ENCODE assay signal across 24 mouse cellular contexts in the genomic region with DNA sequence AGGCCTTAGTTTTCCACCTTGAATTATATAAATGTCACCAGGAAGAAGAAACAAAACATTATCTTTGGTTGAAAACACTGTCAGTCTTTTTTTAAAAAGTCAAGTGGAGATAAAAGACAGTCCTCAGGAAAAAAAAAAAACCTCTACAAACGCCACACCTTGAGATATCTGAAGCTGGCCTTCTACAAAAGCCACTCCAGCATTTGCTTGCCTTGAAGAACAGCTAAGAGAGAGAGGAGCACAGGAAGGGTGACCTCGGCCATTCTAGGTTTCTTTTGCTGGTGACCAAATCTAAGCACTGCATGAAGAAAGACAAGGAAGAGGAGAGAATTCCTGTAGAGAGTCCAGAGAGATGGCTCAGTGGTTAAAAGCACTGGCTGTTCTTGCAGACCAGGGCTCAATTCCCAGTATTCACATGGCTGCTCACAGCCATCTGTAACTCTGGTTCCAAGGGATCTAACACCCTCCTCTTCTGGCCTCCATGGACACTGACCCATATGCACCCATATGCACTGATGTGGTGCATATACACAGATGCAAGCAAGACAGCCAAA.
DNase-seq lines count a peak whose midpoint lies in the region; ATAC-seq and TF ChIP-seq lines count a peak whose summit lies in the region.
"Had no signal": no experiment of that assay in that cellular context is flagged by ENCODE, and none has a peak within 500 bp of the region (broad histone marks: within the 10 kb centered on the region; RNA-seq: fewer than 3 reads in every experiment).

No protein-coding gene starts in this region.

- TF ChIP-seq CTCF in intestine, postnatal 0 days (IDR thresholded peaks at IDR 0.05; ENCODE audit: low read depth): no peak
- TF ChIP-seq CTCF in CH12.LX (conservative IDR thresholded peaks at IDR 0.05 in 1 of 2, IDR thresholded peaks at IDR 0.05 in 1 of 2; ENCODE audit: low read depth in 2 of 2, low read length in 2 of 2): no peak

- H3K4me3 ChIP-seq in intestine, embryonic 14.5 days (ENCODE audit: low read depth, low read length): no peak overlapping the region
- no peak overlapping the region for H3K4me3 ChIP-seq in intestine, postnatal 0 days (ENCODE audit: low read depth, low read length)
- H3K4me3 ChIP-seq in CH12.LX (replicated peaks in 1 of 3; ENCODE audit: low read depth in 2 of 3, low read length in 2 of 3, poor library complexity in 1 of 3): no peak overlapping the region
- no peak overlapping the region for H3K4me3 ChIP-seq in macrophage (ENCODE audit: inconsistent target)
- no peak overlapping the region for H3K4me3 ChIP-seq in hindbrain, embryonic 10.5 days
- H3K4me3 ChIP-seq: embryonic facial prominence, embryonic 10.5 days; embryonic facial prominence, embryonic 13.5 days; erythroblast, embryonic 14.5 days; forebrain, embryonic 12.5 days; forebrain, embryonic 15.5 days had no signal

- no peaks in the 10 kb centered on the region for H3K27me3 ChIP-seq in intestine, embryonic 14.5 days (replicated peaks; ENCODE audit: control insufficient read depth, insufficient read depth, low read length)
- H3K27me3 ChIP-seq in intestine, postnatal 0 days (replicated peaks; ENCODE audit: control insufficient read depth, insufficient read depth, low read length): no peaks in the 10 kb centered on the region
- no peaks in the 10 kb centered on the region for H3K27me3 ChIP-seq in CH12.LX (replicated peaks)
- no peaks in the 10 kb centered on the region for H3K27me3 ChIP-seq in hindbrain, embryonic 10.5 days (ENCODE audit: insufficient read depth, poor library complexity, severe bottlenecking)
- H3K27me3 ChIP-seq: embryonic facial prominence, embryonic 13.5 days; forebrain, embryonic 12.5 days; forebrain, embryonic 15.5 days had no signal

- 0 out of 2 replicates have a peak overlapping the region, but pooled peaks have one; percentile 0 for H3K27ac ChIP-seq in intestine, embryonic 14.5 days (ENCODE audit: low read depth)
- no peak overlapping the region for H3K27ac ChIP-seq in intestine, postnatal 0 days (ENCODE audit: low read depth, low read length)
- H3K27ac ChIP-seq in CH12.LX (ENCODE audit: insufficient read depth, low read depth) (peak overlapping the region; percentile 94), macrophage (0 out of 2 replicates have a peak overlapping the region, but pooled peaks have one; percentile 4)
- H3K27ac ChIP-seq in hindbrain, embryonic 10.5 days: no peak overlapping the region
- H3K27ac ChIP-seq: forebrain, embryonic 12.5 days; forebrain, embryonic 15.5 days; hindbrain, embryonic 14.5 days; hindbrain, postnatal 0 days had no signal

- H3K4me1 ChIP-seq in intestine, embryonic 14.5 days (replicated peaks; ENCODE audit: control insufficient read depth, insufficient read depth, low read length): peaks cover 17% of the 10 kb centered on the region
- peaks cover under 1% of the 10 kb centered on the region for H3K4me1 ChIP-seq in intestine, postnatal 0 days (replicated peaks; ENCODE audit: control insufficient read depth, insufficient read depth, low read length)
- peaks cover 43 to 81% of the 10 kb centered on the region in 2 experiments for H3K4me1 ChIP-seq in CH12.LX (ENCODE audit: control insufficient read depth in 1 of 2, insufficient read depth in 2 of 2)
- peaks cover 23% of the 10 kb centered on the region for H3K4me1 ChIP-seq in hindbrain, embryonic 10.5 days (replicated peaks)

- WGBS in intestine, embryonic 14.5 days: 39% methylated on average over 2 of the region's 2 CpGs
- WGBS in intestine, postnatal 0 days: 35% methylated on average over 2 of the region's 2 CpGs
- WGBS in macrophage (ENCODE audit: missing documents): 87% methylated on average over 2 of the region's 2 CpGs
- WGBS in hindbrain, embryonic 10.5 days: 77% methylated on average over 2 of the region's 2 CpGs

- H3K9me3 ChIP-seq in intestine, embryonic 14.5 days (ENCODE audit: control insufficient read depth, low read length): no peaks in the 10 kb centered on the region
- no peaks in the 10 kb centered on the region for H3K9me3 ChIP-seq in intestine, postnatal 0 days (ENCODE audit: control insufficient read depth)
- H3K9me3 ChIP-seq in CH12.LX (replicated peaks; ENCODE audit: low read length): peaks cover 5% of the 10 kb centered on the region
- H3K9me3 ChIP-seq in hindbrain, embryonic 10.5 days: no peaks in the 10 kb centered on the region
- H3K9me3 ChIP-seq: embryonic facial prominence, embryonic 10.5 days; embryonic facial prominence, embryonic 13.5 days; forebrain, embryonic 12.5 days; forebrain, embryonic 15.5 days; G1E had no signal

- no peaks in the 10 kb centered on the region for H3K36me3 ChIP-seq in intestine, embryonic 14.5 days (ENCODE audit: control insufficient read depth, insufficient read depth, low read length)
- no peaks in the 10 kb centered on the region for H3K36me3 ChIP-seq in intestine, postnatal 0 days (ENCODE audit: control insufficient read depth, insufficient read depth)
- H3K36me3 ChIP-seq in CH12.LX (replicated peaks in 1 of 2; ENCODE audit: control insufficient read depth in 1 of 2, insufficient read depth in 1 of 2, low read length in 1 of 2) (no peaks in the 10 kb centered on the region), macrophage (ENCODE audit: inconsistent target) (no peaks in the 10 kb centered on the region)
- no peaks in the 10 kb centered on the region for H3K36me3 ChIP-seq in hindbrain, embryonic 10.5 days
- H3K36me3 ChIP-seq: embryonic facial prominence, embryonic 10.5 days; embryonic facial prominence, embryonic 13.5 days; forebrain, embryonic 12.5 days; forebrain, embryonic 15.5 days; G1E had no signal

- no peak for DNase-seq in intestine, embryonic 14.5 days (ENCODE audit: low spot score)
- DNase-seq in CH12.LX (ENCODE audit: extremely low read depth): no peak
- DNase-seq in gastrocnemius, adult 18-20 months (ENCODE audit: low spot score): no peak
- DNase-seq in hindbrain, embryonic 10.5 days (ENCODE audit: low spot score): no peak
- DNase-seq: adrenal gland, adult 2 months; adrenal gland, postnatal 14 days; cerebellum, adult 11 months; cerebellum, adult 2 months; cerebellum, adult 9-11 months; cerebellum, postnatal 36 days; embryo, embryonic 11 days; gastrocnemius, postnatal 10 days; heart, adult 18-20 months; kidney, adult 11 months had no signal

- H3K79me2 ChIP-seq in CH12.LX (replicated peaks; ENCODE audit: control insufficient read depth, extremely low read depth, insufficient read depth, poor library complexity, severe bottlenecking) (no peaks in the 10 kb centered on the region), macrophage (ENCODE audit: inconsistent target) (no peaks in the 10 kb centered on the region)

- TF ChIP-seq EP300 in CH12.LX (IDR thresholded peaks at IDR 0.05; ENCODE audit: low read length): no peak

- no peak overlapping the region for H3K4me2 ChIP-seq in intestine, embryonic 14.5 days (ENCODE audit: low read length)
- H3K4me2 ChIP-seq in intestine, postnatal 0 days (replicated peaks; ENCODE audit: low read depth): no peak overlapping the region
- peak overlapping the region; percentile 32 for H3K4me2 ChIP-seq in CH12.LX (ENCODE audit: insufficient read depth, low read depth, poor library complexity, severe bottlenecking)
- H3K4me2 ChIP-seq: embryonic facial prominence, embryonic 13.5 days; forebrain, embryonic 12.5 days; forebrain, embryonic 15.5 days; hindbrain, embryonic 14.5 days had no signal

- no peak for TF ChIP-seq RAD21 in CH12.LX (IDR thresholded peaks at IDR 0.05; ENCODE audit: low read depth, low read length)

- in situ Hi-C loops in CH12.LX (cut with MboI; ENCODE audit: low pct_ligation_motif_present, low pct_unique_long_range_greater_than_20kb, low sequenced_read_pairs): no loop called here

- no peak for ATAC-seq in intestine, embryonic 14.5 days (replicated peaks; ENCODE audit: low FRiP score, low TSS enrichment, low read depth)
- ATAC-seq in intestine, postnatal 0 days: no peak
- ATAC-seq: forebrain, embryonic 15.5 days; hindbrain, postnatal 0 days had no signal

- dilution Hi-C loops in CH12.LX (cut with MboI; ENCODE audit: extremely low pct_ligation_motif_present, extremely low pct_unique_long_range_greater_than_20kb, low sequenced_read_pairs): no loop called here

- no peak for TF ChIP-seq POLR2A in CH12.LX (IDR thresholded peaks at IDR 0.05; ENCODE audit: low read depth, low read length)

- no peak overlapping the region for H3K9ac ChIP-seq in intestine, embryonic 14.5 days (ENCODE audit: low read length)
- no peak overlapping the region for H3K9ac ChIP-seq in intestine, postnatal 0 days (ENCODE audit: low read depth, low read length)
- peak overlapping the region; percentile 48 for H3K9ac ChIP-seq in CH12.LX (ENCODE audit: insufficient read depth, low read depth)
- H3K9ac ChIP-seq: embryonic facial prominence, embryonic 13.5 days; forebrain, embryonic 12.5 days; forebrain, embryonic 15.5 days; hindbrain, embryonic 14.5 days had no signal

TF ChIP-seq in CH12.LX, 34 proteins besides CTCF, POLR2A, EP300 and RAD21:
- TF ChIP-seq BHLHE40 (IDR thresholded peaks at IDR 0.05; ENCODE audit: low read depth, low read length) (no peak), TCF12 (IDR thresholded peaks at IDR 0.05; ENCODE audit: low read depth, low read length) (no peak), MXI1 (IDR thresholded peaks at IDR 0.05; ENCODE audit: low read depth, low read length) (peak; percentile 20; the same call in 1 of the 2 replicates), ZNF384 (IDR thresholded peaks at IDR 0.05; ENCODE audit: low read depth, low read length) (peak; percentile 51; the same call in 1 of the 2 replicates), ELF1 (IDR thresholded peaks at IDR 0.05; ENCODE audit: low read depth, low read length) (no peak), SIN3A (IDR thresholded peaks at IDR 0.05; ENCODE audit: low read length) (0 out of 2 replicates have a peak, but pooled peaks have one; percentile 12)

Comparison
In these comparisons a context has a peak if more than half of its experiments do, and no peak if none do; other contexts are left out.
1. H3K27ac ChIP-seq: peak in intestine, embryonic 14.5 days (single experiment), CH12.LX (single experiment) and macrophage (single experiment); none in intestine, postnatal 0 days (single experiment) and hindbrain, embryonic 10.5 days (single experiment).